Mouse (Mus musculus) brown adipose tissue, adult 24 weeks (tissue): ENCODE measurements at regions not wholly inside any gene's neighbourhood (a gene's known extent, or its start where the extent isn't known, plus 50 kb on each side); places are given as distances from the start of the nearest gene placed in this dataset.

Experiments used
- H3K27ac ChIP-seq: fragments of 200-500 bp; replicated peaks from 2 replicates; pipeline ENCODE4 v1.5.1; 2012; ENCODE audit warnings: low read depth, mild to moderate bottlenecking, low read length
- H3K4me1 ChIP-seq: fragments of 200-500 bp; 2 replicates; pipeline ENCODE4 v1.6.1; 2012; ENCODE audit warnings: low read length, mixed read lengths; ENCODE audit not compliant: control insufficient read depth, insufficient read depth, insufficient read length
- H3K4me3 ChIP-seq: fragments of 200-500 bp; 2 replicates; pipeline ENCODE4 v1.5.1; 2012; ENCODE audit warnings: low read depth, mild to moderate bottlenecking, low read length, moderate library complexity; ENCODE audit not compliant: insufficient read depth

GRCm38 (mm10) chr14:15524245-15525033 is 85.7 kb upstream of the Lrrc3b start:
- H3K4me3 ChIP-seq = no peak overlapping the region
- peak overlapping the region; percentile 45 for H3K27ac ChIP-seq
- peaks cover 3% of the 10 kb centered on the region for H3K4me1 ChIP-seq

- Histone ChIP-seq H3K4me1 (no peaks in the 10 kb centered on the region), H3K27ac (no peak overlapping the region), H3K4me3 (no peak overlapping the region)
Measured at GRCm38 (mm10) chr14:15500600-15500999, 61.8 kb upstream of the Lrrc3b start.
